Mouse (Mus musculus): Measurements from ENCODE around the gene Isoc2a. TPM values are rescaled to one million over a fixed set of nuclear protein-coding genes. Genes with fewer than 3 reads are reported as not detected.

The Isoc2a gene
- polyA plus RNA-seq, 1 experiment, result 4.3 TPM

GRCm38 (mm10) chr7:4895186-4895585 is 18.2 kb downstream of the Isoc2a start:
- Histone ChIP-seq H3K27ac (ENCODE audit: insufficient read depth, low read length) (0 out of 2 replicates have a peak overlapping the region, but pooled peaks have one; percentile 13), H3K4me1 (ENCODE audit: control insufficient read depth, insufficient read depth, low read length) (peaks cover 8% of the 10 kb centered on the region), H3K9ac (ENCODE audit: low read depth, poor library complexity, severe bottlenecking) (no peak overlapping the region), H3K36me3 (ENCODE audit: control insufficient read depth, insufficient read depth, low read length, poor library complexity, severe bottlenecking) (no peaks in the 10 kb centered on the region), H3K27me3 (ENCODE audit: control insufficient read depth, insufficient read depth, low read length, poor library complexity, severe bottlenecking) (no peaks in the 10 kb centered on the region), H3K4me3 (ENCODE audit: low read depth, low read length) (no peak overlapping the region), H3K9me3 (replicated peaks; ENCODE audit: control insufficient read depth, insufficient read depth, low read length, poor library complexity, severe bottlenecking) (no peaks in the 10 kb centered on the region)
- TF ChIP-seq POLR2A (IDR thresholded peaks at IDR 0.05; ENCODE audit: insufficient read depth, low read length) (no peak), CTCF (IDR thresholded peaks at IDR 0.05; ENCODE audit: low read depth, low read length) (no peak), EP300 (IDR thresholded peaks at IDR 0.05; ENCODE audit: insufficient read depth, low read depth, low read length) (peak; percentile 81; the same call in 1 of the 2 replicates)

GRCm38 (mm10) chr7:4898851-4899648 is 22.1 kb downstream of the Isoc2a start:
- H3K4me1 ChIP-seq (ENCODE audit: control insufficient read depth, insufficient read depth, low read length), result peaks cover 8% of the 10 kb centered on the region
- H3K9me3 ChIP-seq (replicated peaks; ENCODE audit: control insufficient read depth, insufficient read depth, low read length, poor library complexity, severe bottlenecking), result no peaks in the 10 kb centered on the region
- peak overlapping the region; percentile 40 for H3K9ac ChIP-seq (ENCODE audit: low read depth, poor library complexity, severe bottlenecking)
- H3K4me3 ChIP-seq (ENCODE audit: low read depth, low read length), result peak overlapping the region; percentile 14; the same call in 1 of the 2 replicates
- no peaks in the 10 kb centered on the region for H3K36me3 ChIP-seq (ENCODE audit: control insufficient read depth, insufficient read depth, low read length, poor library complexity, severe bottlenecking)
- H3K27me3 ChIP-seq (ENCODE audit: control insufficient read depth, insufficient read depth, low read length, poor library complexity, severe bottlenecking), result no peaks in the 10 kb centered on the region
- H3K27ac ChIP-seq (ENCODE audit: insufficient read depth, low read length), result no peak overlapping the region
- TF ChIP-seq EP300 (IDR thresholded peaks at IDR 0.05; ENCODE audit: insufficient read depth, low read depth, low read length) (no peak), CTCF (IDR thresholded peaks at IDR 0.05; ENCODE audit: low read depth, low read length) (no peak), POLR2A (IDR thresholded peaks at IDR 0.05; ENCODE audit: insufficient read depth, low read length) (no peak)

- TF ChIP-seq POLR2A (IDR thresholded peaks at IDR 0.05; ENCODE audit: insufficient read depth, low read length), result no peak
- TF ChIP-seq EP300 (IDR thresholded peaks at IDR 0.05; ENCODE audit: insufficient read depth, low read depth, low read length), result no peak
- no peak for TF ChIP-seq CTCF (IDR thresholded peaks at IDR 0.05; ENCODE audit: low read depth, low read length)
- peak overlapping the region; percentile 40 for H3K9ac ChIP-seq (ENCODE audit: low read depth, poor library complexity, severe bottlenecking)
Measured at GRCm38 (mm10) chr7:4899649-4900522, 22.9 kb downstream of the Isoc2a start.

GRCm38 (mm10) chr7:4900523-4900851 is 23.5 kb downstream of the Isoc2a start:
- Histone ChIP-seq H3K4me1 (ENCODE audit: control insufficient read depth, insufficient read depth, low read length) (peaks cover 5% of the 10 kb centered on the region), H3K27ac (ENCODE audit: insufficient read depth, low read length) (peak overlapping the region; percentile 49; the same call in 1 of the 2 replicates), H3K9me3 (replicated peaks; ENCODE audit: control insufficient read depth, insufficient read depth, low read length, poor library complexity, severe bottlenecking) (no peaks in the 10 kb centered on the region), H3K36me3 (ENCODE audit: control insufficient read depth, insufficient read depth, low read length, poor library complexity, severe bottlenecking) (no peaks in the 10 kb centered on the region), H3K4me3 (ENCODE audit: low read depth, low read length) (no peak overlapping the region), H3K27me3 (ENCODE audit: control insufficient read depth, insufficient read depth, low read length, poor library complexity, severe bottlenecking) (no peaks in the 10 kb centered on the region), H3K9ac (ENCODE audit: low read depth, poor library complexity, severe bottlenecking) (peak overlapping the region; percentile 37; the same call in 1 of the 2 replicates)
- TF ChIP-seq EP300 (IDR thresholded peaks at IDR 0.05; ENCODE audit: insufficient read depth, low read depth, low read length) (no peak), POLR2A (IDR thresholded peaks at IDR 0.05; ENCODE audit: insufficient read depth, low read length) (no peak), CTCF (IDR thresholded peaks at IDR 0.05; ENCODE audit: low read depth, low read length) (no peak)

More at GRCm38 (mm10) chr7:4899649-4900522, 22.9 kb downstream of the Isoc2a start:
- peak overlapping the region; percentile 14; the same call in 1 of the 2 replicates for H3K4me3 ChIP-seq (ENCODE audit: low read depth, low read length)
- no peaks in the 10 kb centered on the region for H3K9me3 ChIP-seq (replicated peaks; ENCODE audit: control insufficient read depth, insufficient read depth, low read length, poor library complexity, severe bottlenecking)
- peak overlapping the region; percentile 49; the same call in 1 of the 2 replicates for H3K27ac ChIP-seq (ENCODE audit: insufficient read depth, low read length)
- H3K36me3 ChIP-seq (ENCODE audit: control insufficient read depth, insufficient read depth, low read length, poor library complexity, severe bottlenecking), result no peaks in the 10 kb centered on the region
- H3K27me3 ChIP-seq (ENCODE audit: control insufficient read depth, insufficient read depth, low read length, poor library complexity, severe bottlenecking), result no peaks in the 10 kb centered on the region
- H3K4me1 ChIP-seq (ENCODE audit: control insufficient read depth, insufficient read depth, low read length), result peaks cover 5% of the 10 kb centered on the region

- Histone ChIP-seq H3K4me1 (ENCODE audit: control insufficient read depth, insufficient read depth, low read length) (peaks cover 1% of the 10 kb centered on the region), H3K9me3 (replicated peaks; ENCODE audit: control insufficient read depth, insufficient read depth, low read length, poor library complexity, severe bottlenecking) (no peaks in the 10 kb centered on the region), H3K9ac (ENCODE audit: low read depth, poor library complexity, severe bottlenecking) (no peak overlapping the region), H3K27me3 (ENCODE audit: control insufficient read depth, insufficient read depth, low read length, poor library complexity, severe bottlenecking) (no peaks in the 10 kb centered on the region), H3K27ac (ENCODE audit: insufficient read depth, low read length) (0 out of 2 replicates have a peak overlapping the region, but pooled peaks have one; percentile 6), H3K36me3 (ENCODE audit: control insufficient read depth, insufficient read depth, low read length, poor library complexity, severe bottlenecking) (no peaks in the 10 kb centered on the region; the same call in 1 of the 2 replicates), H3K4me3 (ENCODE audit: low read depth, low read length) (no peak overlapping the region)
- peak; percentile 87 for TF ChIP-seq CTCF (IDR thresholded peaks at IDR 0.05; ENCODE audit: low read depth, low read length)
- no peak for TF ChIP-seq POLR2A (IDR thresholded peaks at IDR 0.05; ENCODE audit: insufficient read depth, low read length)
- no peak; the same call in 1 of the 2 replicates for TF ChIP-seq EP300 (IDR thresholded peaks at IDR 0.05; ENCODE audit: insufficient read depth, low read depth, low read length)
Measured at GRCm38 (mm10) chr7:4901171-4901570, 24.2 kb downstream of the Isoc2a start.
